Mouse (Mus musculus): ENCODE data around the gene Elmsan1.
"Not testable (repeated sequence)": the region's sequence is repeated elsewhere in the genome, so short reads cannot be mapped to it uniquely, and the experiment has no call there.

DNA sequence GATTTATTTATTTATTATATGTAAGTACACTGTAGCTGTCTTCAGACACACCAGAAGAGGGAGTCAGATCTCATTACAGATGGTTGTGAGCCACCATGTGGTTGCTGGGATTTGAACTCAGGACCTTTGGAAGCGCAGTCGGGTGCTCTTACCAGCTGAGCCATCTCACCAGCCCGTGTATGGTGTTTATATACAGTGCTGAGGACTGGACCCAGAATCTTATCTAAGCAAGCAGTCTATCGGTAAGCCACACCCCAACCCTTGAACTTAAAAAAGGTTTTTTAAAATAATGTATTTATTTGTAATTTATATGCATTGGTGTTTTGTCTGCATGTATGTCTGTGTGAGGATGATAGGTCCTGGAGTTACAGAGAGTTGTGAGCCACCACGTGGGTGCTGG is 18.4 kb upstream of the Elmsan1 start:
- not testable (repeated sequence) for TF ChIP-seq CTCF (IDR thresholded peaks at IDR 0.05; ENCODE audit: low read depth, low read length); TAL1 (conservative IDR thresholded peaks at IDR 0.05; ENCODE audit: low read depth, low read length); GATA1 (IDR thresholded peaks at IDR 0.05; ENCODE audit: borderline replicate concordance, low read length)
